Mouse (Mus musculus) heart, postnatal 0 days (tissue): Measurements from ENCODE around the gene Snap47.

Experiments
- CTCF ChIP-seq: IDR thresholded peaks from 2 replicates; pipeline ENCODE4 v1.5.1; 2016; ENCODE audit warnings: antibody characterized with exemption, control low read depth, low read depth
- EP300 ChIP-seq: IDR thresholded peaks from 2 replicates; pipeline ENCODE4 v1.6.1; 2016; ENCODE audit warnings: antibody characterized with exemption, low read depth

DNA sequence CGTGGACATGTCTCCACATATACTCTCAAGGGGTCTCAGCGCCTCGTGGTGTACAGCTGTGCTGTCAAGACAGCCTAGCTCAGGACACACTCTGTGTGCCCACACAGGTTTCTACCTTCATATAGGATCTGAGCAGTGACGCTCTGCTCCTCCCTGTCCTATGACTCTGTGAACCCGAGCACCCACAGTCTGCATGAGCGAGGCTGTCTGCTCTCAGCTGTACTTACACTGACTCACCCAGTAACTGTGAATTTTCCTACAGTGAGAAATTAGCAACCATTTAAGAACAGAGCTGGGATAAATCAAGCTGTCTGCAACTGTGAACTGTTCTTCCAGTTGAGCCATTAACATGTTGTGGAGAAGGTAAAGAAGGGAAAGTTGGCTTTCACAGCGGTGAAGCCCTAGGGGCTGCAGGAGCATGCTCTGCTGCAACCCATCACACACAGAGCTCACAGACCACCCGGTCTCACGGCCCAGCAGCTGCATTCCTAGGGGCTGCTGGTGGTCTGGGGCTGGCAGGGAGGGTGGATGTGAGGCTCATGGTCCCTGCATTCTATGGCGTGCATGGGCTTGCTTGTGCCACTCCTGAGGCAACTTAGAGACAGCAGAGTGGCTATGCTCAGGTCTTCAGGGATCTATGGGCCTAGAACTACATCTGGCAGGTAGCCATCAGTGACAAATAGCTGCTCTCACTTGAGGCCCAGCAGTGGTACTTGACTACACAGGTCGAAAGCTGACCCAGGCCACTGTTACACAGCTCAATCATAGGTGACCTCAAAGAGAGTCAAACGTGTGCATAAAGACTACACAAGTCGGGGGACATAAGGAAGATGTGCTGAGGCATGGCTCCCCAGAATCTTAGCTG is 37.8 kb downstream of the Snap47 start:
- no peak for TF ChIP-seq EP300
- TF ChIP-seq CTCF, result no peak
